Mouse (Mus musculus): ENCODE measurements around the gene Fam171b. TPM values are rescaled to one million over a fixed set of nuclear protein-coding genes. Genes with fewer than 3 reads are reported as not detected.

Fam171b gene
- polyA plus RNA-seq, 1 experiment: 0.39 TPM

GRCm38 (mm10) chr2:83893701-83894100, 81.3 kb downstream of the Fam171b start:
- 78% methylated on average over 2 of the region's 2 CpGs for WGBS

GRCm38 (mm10) chr2:83901896-83902540, 89.6 kb downstream of the Fam171b start:
- Histone ChIP-seq H3K4me3 (ENCODE audit: low read depth, low read length) (no peak overlapping the region), H3K27me3 (ENCODE audit: control insufficient read depth, insufficient read depth, low read length) (no peaks in the 10 kb centered on the region), H3K27ac (ENCODE audit: insufficient read depth, low read depth, low read length) (no peak overlapping the region), H3K4me1 (ENCODE audit: control insufficient read depth, insufficient read depth, insufficient read length, low read length) (no peaks in the 10 kb centered on the region), H3K36me3 (ENCODE audit: control insufficient read depth, insufficient read depth, low read length) (no peaks in the 10 kb centered on the region)
- 54% methylated on average over 2 of the region's 2 CpGs for WGBS
- TF ChIP-seq CTCF (IDR thresholded peaks at IDR 0.05; ENCODE audit: extremely low read depth, insufficient read length, insufficient replicate concordance, low read depth, low read length): no peak
- no peak for TF ChIP-seq POLR2A (IDR thresholded peaks at IDR 0.05; ENCODE audit: low read depth, low read length)

More at GRCm38 (mm10) chr2:83893701-83894100, 81.3 kb downstream of the Fam171b start:
- no peak for TF ChIP-seq CTCF (IDR thresholded peaks at IDR 0.05; ENCODE audit: extremely low read depth, insufficient read length, insufficient replicate concordance, low read depth, low read length)
- no peak for TF ChIP-seq POLR2A (IDR thresholded peaks at IDR 0.05; ENCODE audit: low read depth, low read length)
- no peaks in the 10 kb centered on the region for H3K27me3 ChIP-seq (ENCODE audit: control insufficient read depth, insufficient read depth, low read length)
- no peak overlapping the region for H3K4me3 ChIP-seq (ENCODE audit: low read depth, low read length)
- no peaks in the 10 kb centered on the region for H3K4me1 ChIP-seq (ENCODE audit: control insufficient read depth, insufficient read depth, insufficient read length, low read length)
- H3K27ac ChIP-seq (ENCODE audit: insufficient read depth, low read depth, low read length): no peak overlapping the region
- no peaks in the 10 kb centered on the region for H3K36me3 ChIP-seq (ENCODE audit: control insufficient read depth, insufficient read depth, low read length)

- H3K36me3 ChIP-seq (ENCODE audit: control insufficient read depth, insufficient read depth, low read length): no peaks in the 10 kb centered on the region
- 60% methylated on average over 2 of the region's 2 CpGs for WGBS
- H3K4me3 ChIP-seq (ENCODE audit: low read depth, low read length): no peak overlapping the region
- no peak overlapping the region for H3K27ac ChIP-seq (ENCODE audit: insufficient read depth, low read depth, low read length)
- TF ChIP-seq POLR2A (IDR thresholded peaks at IDR 0.05; ENCODE audit: low read depth, low read length): no peak
- TF ChIP-seq CTCF (IDR thresholded peaks at IDR 0.05; ENCODE audit: extremely low read depth, insufficient read length, insufficient replicate concordance, low read depth, low read length): no peak
- H3K27me3 ChIP-seq (ENCODE audit: control insufficient read depth, insufficient read depth, low read length): no peaks in the 10 kb centered on the region
- H3K4me1 ChIP-seq (ENCODE audit: control insufficient read depth, insufficient read depth, insufficient read length, low read length): no peaks in the 10 kb centered on the region
Measured at GRCm38 (mm10) chr2:83929478-83930088, 117.1 kb downstream of the Fam171b start.

Other genes with a start within 250 kb of the Fam171b start
- gene Zc3h15, start 168.2 kb upstream of the Fam171b start, polyA plus RNA-seq (2012; rRNA removed): 3.0 and 4.1 TPM in 2 replicates
- gene Itgav, start 88.2 kb upstream of the Fam171b start, polyA plus RNA-seq (2012; rRNA removed): 36.1 and 43.9 TPM in 2 replicates
- not detected in 2 replicates for gene Zswim2, start 128.6 kb downstream of the Fam171b start, polyA plus RNA-seq (2012; rRNA removed)
- gene Gm13698, start 143.1 kb downstream of the Fam171b start, polyA plus RNA-seq (2012; rRNA removed): not detected in 2 replicates
- gene Gm13693, start 148.9 kb downstream of the Fam171b start, polyA plus RNA-seq (2012; rRNA removed): not detected in 2 replicates
- not detected in 2 replicates for gene Gm13695, start 154.7 kb downstream of the Fam171b start, polyA plus RNA-seq (2012; rRNA removed)
- not detected in 2 replicates for gene Gm13696, start 160.5 kb downstream of the Fam171b start, polyA plus RNA-seq (2012; rRNA removed)
- gene Gm13694, start 166.3 kb downstream of the Fam171b start, polyA plus RNA-seq (2012; rRNA removed): not detected in 2 replicates
- not detected in 2 replicates for gene Gm13697, start 172.1 kb downstream of the Fam171b start, polyA plus RNA-seq (2012; rRNA removed)
- not detected in 2 replicates for gene Gm13691, start 177.9 kb downstream of the Fam171b start, polyA plus RNA-seq (2012; rRNA removed)